Mouse (Mus musculus): ENCODE data around the gene Lrrc47.

DNA sequence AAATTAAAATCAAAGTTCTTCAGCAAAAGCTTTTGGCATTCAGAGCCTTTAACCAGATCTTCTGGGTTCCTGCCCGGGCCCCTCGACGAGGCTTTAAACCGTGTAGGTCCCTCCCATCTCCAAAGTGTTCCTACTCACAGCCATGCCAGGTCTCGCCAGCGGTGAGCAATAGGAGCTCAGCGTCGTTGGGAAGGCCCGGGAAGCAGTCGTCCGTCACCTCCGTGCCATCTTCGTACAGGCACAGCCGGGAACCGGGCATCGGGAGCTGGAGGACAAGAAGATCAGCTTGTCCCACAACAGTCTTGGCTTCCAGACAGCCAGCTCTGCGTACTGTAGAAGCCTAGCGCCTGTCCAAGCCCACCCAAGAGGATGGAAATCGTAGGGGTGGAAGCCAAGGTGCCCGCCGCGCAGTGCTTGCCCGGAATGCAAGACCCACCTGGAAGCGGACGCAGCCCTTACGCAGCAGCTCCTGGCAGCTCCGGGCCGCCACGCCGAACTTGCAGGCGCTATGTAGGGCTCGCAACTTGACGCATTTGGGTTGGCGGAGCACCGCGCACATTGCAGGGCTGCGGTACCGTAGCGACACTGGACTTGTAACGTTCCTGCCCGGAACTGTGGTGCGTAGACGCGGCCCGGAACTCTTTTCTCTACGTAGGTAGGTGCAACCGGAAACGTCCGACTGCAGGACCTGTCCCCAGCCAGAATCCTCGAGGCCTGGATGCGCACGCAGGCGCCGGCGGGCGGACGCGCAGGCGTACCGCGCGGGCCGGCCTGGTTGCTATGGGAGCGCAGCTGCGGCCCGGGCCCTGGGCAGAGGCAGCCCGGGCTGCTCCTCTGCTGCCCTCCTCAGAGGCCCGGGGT lies 36.9 kb upstream of the Lrrc47 start, which contains the start of the genes Dffb and Cep104:
- TF ChIP-seq CTCF (IDR thresholded peaks at IDR 0.05; ENCODE audit: borderline replicate concordance, insufficient read depth, low read length) = no peak
- peak; percentile 81 for TF ChIP-seq POLR2A (IDR thresholded peaks at IDR 0.05; ENCODE audit: low read depth, low read length)

All from embryonic fibroblast, embryonic 13.5 days (primary cell).